Mouse (Mus musculus) liver, embryonic 13.5 days (tissue): ENCODE results near the gene Camta1. TPM values are rescaled to one million over a fixed set of nuclear protein-coding genes. Genes with fewer than 3 reads are reported as not detected.

Experiments
- ATAC-seq: fragments of 200-750 bp; cut with Nextera tagmentation; 2 replicates; pipeline ENCODE4 v1.8.0; 2017; ENCODE audit warnings: low read depth, mild to moderate bottlenecking, moderate number of reproducible peaks, moderate library complexity
- DNase-seq: peaks from one replicate; pipeline ENCODE4 v3.0.0; 2022
- H3K27ac ChIP-seq: fragments of 300-500 bp; sonication (generic); 2 replicates; pipeline ENCODE4 v1.5.1; 2015; ENCODE audit warnings: moderate library complexity, mild to moderate bottlenecking, inconsistent platforms
- H3K27me3 ChIP-seq: fragments of 300-500 bp; sonication (generic); 2 replicates; pipeline ENCODE4 v1.6.1; 2015; ENCODE audit warnings: mild to moderate bottlenecking, inconsistent platforms
- H3K36me3 ChIP-seq: fragments of 300-500 bp; sonication (generic); 2 replicates; pipeline ENCODE4 v1.6.1; 2015; ENCODE audit warnings: mild to moderate bottlenecking, inconsistent platforms
- H3K4me1 ChIP-seq: fragments of 300-500 bp; sonication (generic); replicated peaks from 2 replicates; pipeline ENCODE4 v1.6.1; 2015; ENCODE audit warnings: inconsistent platforms
- H3K4me2 ChIP-seq: fragments of 300-500 bp; sonication (generic); 2 replicates; pipeline ENCODE4 v1.6.1; 2015; ENCODE audit warnings: inconsistent platforms, mild to moderate bottlenecking, moderate library complexity
- H3K4me3 ChIP-seq: fragments of 300-500 bp; sonication (generic); replicated peaks from 2 replicates; pipeline ENCODE4 v1.5.1; 2015; ENCODE audit warnings: mild to moderate bottlenecking, inconsistent platforms
- H3K9ac ChIP-seq: fragments of 300-500 bp; sonication (generic); 2 replicates; pipeline ENCODE4 v1.6.1; 2015; ENCODE audit warnings: mild to moderate bottlenecking, inconsistent platforms
- H3K9me3 ChIP-seq: fragments of 300-500 bp; sonication (generic); replicated peaks from 2 replicates; pipeline ENCODE4 v1.6.1; 2016; ENCODE audit warnings: inconsistent platforms
- WGBS: fragments of 180-500 bp; shearing (Covaris S2); methylation state at CpG from one replicate; pipeline ENCODE4 v1.1.7; 2015; ENCODE audit not compliant: insufficient replicate concordance; 5-methylcytosine and 5-hydroxymethylcytosine counted together
- polyA plus RNA-seq: library from polyadenylated mRNA; unstranded; fragments of >200 nt; fragmentation: Nextera tagmentation; extraction: Ambion mirVana; gene quantifications from 2 replicates; pipeline ENCODE4 v1.2.1, GENCODE M21; 2015

The Camta1 gene
- polyA plus RNA-seq, 1 experiment from 2014 or later: 43.6 TPM

- no peaks in the 10 kb centered on the region for H3K27me3 ChIP-seq
- no peaks in the 10 kb centered on the region for H3K4me1 ChIP-seq
- no peaks in the 10 kb centered on the region for H3K36me3 ChIP-seq
- no peak overlapping the region for H3K4me2 ChIP-seq
- no peak overlapping the region for H3K27ac ChIP-seq
- no peak overlapping the region for H3K4me3 ChIP-seq
- 76% methylated on average over 9 of the region's 9 CpGs for WGBS
- ATAC-seq (no peak), DNase-seq (no peak)
- H3K9ac ChIP-seq: no peak overlapping the region
- no peaks in the 10 kb centered on the region; the same call in 1 of the 2 replicates for H3K9me3 ChIP-seq
Measured at GRCm38 (mm10) chr4:151603586-151603985, 258.1 kb downstream of the Camta1 start.

- Histone ChIP-seq H3K9ac (no peak overlapping the region), H3K36me3 (no peaks in the 10 kb centered on the region), H3K9me3 (no peaks in the 10 kb centered on the region), H3K4me1 (no peaks in the 10 kb centered on the region), H3K4me3 (no peak overlapping the region), H3K27me3 (no peaks in the 10 kb centered on the region), H3K4me2 (no peak overlapping the region), H3K27ac (no peak overlapping the region)
- WGBS: 49% methylated on average over 8 of the region's 8 CpGs
- DNase-seq (no peak), ATAC-seq (no peak)
Measured at GRCm38 (mm10) chr4:151595116-151595515, 266.6 kb downstream of the Camta1 start.

- ATAC-seq (no peak), DNase-seq (no peak)
- Histone ChIP-seq H3K36me3 (no peaks in the 10 kb centered on the region), H3K27me3 (no peaks in the 10 kb centered on the region), H3K9me3 (no peaks in the 10 kb centered on the region), H3K4me2 (no peak overlapping the region), H3K4me3 (no peak overlapping the region), H3K9ac (no peak overlapping the region), H3K4me1 (no peaks in the 10 kb centered on the region), H3K27ac (no peak overlapping the region)
- 54% methylated on average over 7 of the region's 7 CpGs for WGBS
Measured at GRCm38 (mm10) chr4:151593042-151593441, 268.6 kb downstream of the Camta1 start.

- DNase-seq (no peak), ATAC-seq (no peak)
- Histone ChIP-seq H3K4me3 (no peak overlapping the region), H3K9ac (no peak overlapping the region), H3K27me3 (no peaks in the 10 kb centered on the region), H3K4me2 (no peak overlapping the region), H3K36me3 (no peaks in the 10 kb centered on the region), H3K4me1 (no peaks in the 10 kb centered on the region), H3K27ac (no peak overlapping the region), H3K9me3 (no peaks in the 10 kb centered on the region)
- 64% methylated on average over 9 of the region's 9 CpGs for WGBS
Measured at GRCm38 (mm10) chr4:151586074-151586473, 275.6 kb downstream of the Camta1 start.

- Histone ChIP-seq H3K9me3 (no peaks in the 10 kb centered on the region), H3K9ac (no peak overlapping the region), H3K4me2 (no peak overlapping the region), H3K27me3 (no peaks in the 10 kb centered on the region), H3K27ac (no peak overlapping the region), H3K4me3 (no peak overlapping the region), H3K36me3 (no peaks in the 10 kb centered on the region), H3K4me1 (no peaks in the 10 kb centered on the region)
- DNase-seq (no peak), ATAC-seq (no peak)
- WGBS: 56% methylated on average over 3 of the region's 3 CpGs
Measured at GRCm38 (mm10) chr4:151577961-151578360, 283.7 kb downstream of the Camta1 start.

GRCm38 (mm10) chr4:151576291-151577108 lies 285.2 kb downstream of the Camta1 start:
- no peaks in the 10 kb centered on the region for H3K9me3 ChIP-seq
- DNase-seq (no peak), ATAC-seq (no peak)
- H3K27ac ChIP-seq: no peak overlapping the region
- no peaks in the 10 kb centered on the region for H3K4me1 ChIP-seq
- H3K27me3 ChIP-seq: no peaks in the 10 kb centered on the region
- WGBS: 56% methylated on average over 15 of the region's 15 CpGs
- no peak overlapping the region for H3K4me2 ChIP-seq
- no peaks in the 10 kb centered on the region for H3K36me3 ChIP-seq
- H3K9ac ChIP-seq: no peak overlapping the region
- no peak overlapping the region for H3K4me3 ChIP-seq

- DNase-seq (no peak), ATAC-seq (no peak)
- H3K9ac ChIP-seq: no peak overlapping the region
- WGBS: 57% methylated on average over 5 of the region's 5 CpGs
- no peak overlapping the region for H3K4me3 ChIP-seq
- H3K27me3 ChIP-seq: no peaks in the 10 kb centered on the region
- no peaks in the 10 kb centered on the region for H3K4me1 ChIP-seq
- H3K9me3 ChIP-seq: no peaks in the 10 kb centered on the region
- H3K36me3 ChIP-seq: no peaks in the 10 kb centered on the region
- H3K4me2 ChIP-seq: no peak overlapping the region
- no peak overlapping the region for H3K27ac ChIP-seq
Measured at GRCm38 (mm10) chr4:151572716-151573115, 289.0 kb downstream of the Camta1 start.

- Histone ChIP-seq H3K9ac (no peak overlapping the region), H3K9me3 (no peaks in the 10 kb centered on the region), H3K4me2 (no peak overlapping the region), H3K27ac (no peak overlapping the region), H3K36me3 (no peaks in the 10 kb centered on the region), H3K4me3 (no peak overlapping the region), H3K4me1 (no peaks in the 10 kb centered on the region), H3K27me3 (no peaks in the 10 kb centered on the region)
- no peak for DNase-seq
- no peak for ATAC-seq
- 51% methylated on average over 3 of the region's 3 CpGs for WGBS
Measured at GRCm38 (mm10) chr4:151569586-151569985, 292.1 kb downstream of the Camta1 start.

GRCm38 (mm10) chr4:151568887-151569286 lies 292.8 kb downstream of the Camta1 start:
- Histone ChIP-seq H3K36me3 (no peaks in the 10 kb centered on the region), H3K27ac (no peak overlapping the region), H3K9ac (no peak overlapping the region), H3K4me2 (no peak overlapping the region), H3K4me1 (no peaks in the 10 kb centered on the region), H3K9me3 (no peaks in the 10 kb centered on the region), H3K4me3 (no peak overlapping the region), H3K27me3 (no peaks in the 10 kb centered on the region)
- DNase-seq (no peak), ATAC-seq (no peak)
- WGBS: 50% methylated on average over 7 of the region's 7 CpGs

GRCm38 (mm10) chr4:151567105-151567504 lies 294.6 kb downstream of the Camta1 start:
- Histone ChIP-seq H3K27ac (no peak overlapping the region), H3K27me3 (no peaks in the 10 kb centered on the region), H3K9ac (no peak overlapping the region), H3K36me3 (no peaks in the 10 kb centered on the region), H3K4me1 (no peaks in the 10 kb centered on the region), H3K4me3 (no peak overlapping the region), H3K4me2 (no peak overlapping the region), H3K9me3 (no peaks in the 10 kb centered on the region)
- 54% methylated on average over 4 of the region's 4 CpGs for WGBS
- ATAC-seq (no peak), DNase-seq (no peak)

- Histone ChIP-seq H3K4me1 (no peaks in the 10 kb centered on the region), H3K4me3 (no peak overlapping the region), H3K27ac (no peak overlapping the region), H3K9ac (no peak overlapping the region), H3K36me3 (no peaks in the 10 kb centered on the region), H3K27me3 (no peaks in the 10 kb centered on the region), H3K9me3 (no peaks in the 10 kb centered on the region), H3K4me2 (no peak overlapping the region)
- WGBS: 62% methylated on average over 9 of the region's 9 CpGs
- ATAC-seq (no peak), DNase-seq (no peak)
Measured at GRCm38 (mm10) chr4:151555505-151555904, 306.2 kb downstream of the Camta1 start.

GRCm38 (mm10) chr4:151549523-151549922 lies 312.2 kb downstream of the Camta1 start:
- H3K4me2 ChIP-seq: no peak overlapping the region
- no peaks in the 10 kb centered on the region for H3K4me1 ChIP-seq
- H3K27ac ChIP-seq: no peak overlapping the region
- ATAC-seq: no peak
- no peak overlapping the region for H3K4me3 ChIP-seq
- 0 out of 2 replicates have a peak, but pooled peaks cover 4% of the 10 kb centered on the region for H3K27me3 ChIP-seq
- 67% methylated on average over 10 of the region's 10 CpGs for WGBS
- no peaks in the 10 kb centered on the region for H3K36me3 ChIP-seq
- no peak for DNase-seq
- no peaks in the 10 kb centered on the region for H3K9me3 ChIP-seq
- no peak overlapping the region for H3K9ac ChIP-seq
